Mouse (Mus musculus): ENCODE data around the gene Katnb1.

- TF ChIP-seq CTCF (IDR thresholded peaks at IDR 0.05; ENCODE audit: low read depth) (no peak), EP300 (IDR thresholded peaks at IDR 0.05; ENCODE audit: low read depth) (no peak)
Measured at GRCm38 (mm10) chr8:95139051-95139365, 58.0 kb downstream of the Katnb1 start.
